Mouse (Mus musculus): Measurements from ENCODE around the gene St6galnac3.
A peak's percentile ranks its signal among the peaks of the same experiment; 100 is the strongest.

Gene St6galnac3

GRCm38 (mm10) chr3:153291406-153292045, 433.4 kb downstream of the St6galnac3 start:
- DNase-seq (ENCODE audit: low spot score in 2 of 2) = no peak

GRCm38 (mm10) chr3:153289971-153290370, 435.0 kb downstream of the St6galnac3 start:
- no peak for DNase-seq (ENCODE audit: low spot score in 2 of 2)

- no peak for DNase-seq (ENCODE audit: low spot score in 2 of 2)
These were observed 437.4 kb downstream of the St6galnac3 start for GRCm38 (mm10) chr3:153287564-153287963.

- no peak for DNase-seq (ENCODE audit: low spot score in 2 of 2)
These were observed 437.9 kb downstream of the St6galnac3 start for GRCm38 (mm10) chr3:153287081-153287480.

- DNase-seq (ENCODE audit: low spot score in 2 of 2) = no peak
These were observed 442.7 kb downstream of the St6galnac3 start for GRCm38 (mm10) chr3:153282123-153282765.

GRCm38 (mm10) chr3:153278249-153278648, 446.7 kb downstream of the St6galnac3 start:
- DNase-seq (ENCODE audit: low spot score in 2 of 2) = no peak

GRCm38 (mm10) chr3:153277389-153277999, 447.5 kb downstream of the St6galnac3 start:
- DNase-seq (ENCODE audit: low spot score in 2 of 2) = peak; percentile 49 to 68

- no peak for DNase-seq (ENCODE audit: low spot score in 2 of 2)
These were observed 448.1 kb downstream of the St6galnac3 start for GRCm38 (mm10) chr3:153276830-153277388.

- no peak for DNase-seq (ENCODE audit: low spot score in 2 of 2)
These were observed 448.7 kb downstream of the St6galnac3 start for GRCm38 (mm10) chr3:153276101-153276829.

GRCm38 (mm10) chr3:153272241-153272640, 452.7 kb downstream of the St6galnac3 start:
- no peak for DNase-seq (ENCODE audit: low spot score in 2 of 2)

GRCm38 (mm10) chr3:153267397-153267796, 457.6 kb downstream of the St6galnac3 start:
- DNase-seq (ENCODE audit: low spot score in 2 of 2) = no peak

- no peak for DNase-seq (ENCODE audit: low spot score in 2 of 2)
These were observed 463.0 kb downstream of the St6galnac3 start for GRCm38 (mm10) chr3:153261985-153262384.

- no peak for DNase-seq (ENCODE audit: low spot score in 2 of 2)
These were observed 464.6 kb downstream of the St6galnac3 start for GRCm38 (mm10) chr3:153260225-153260933.

GRCm38 (mm10) chr3:153255910-153256309, 469.1 kb downstream of the St6galnac3 start:
- no peak for DNase-seq (ENCODE audit: low spot score in 2 of 2)

GRCm38 (mm10) chr3:153251653-153252052, 473.3 kb downstream of the St6galnac3 start:
- no peak for DNase-seq (ENCODE audit: low spot score in 2 of 2)

- peak; percentile 72 to 78 for DNase-seq (ENCODE audit: low spot score in 2 of 2)
These were observed 474.2 kb downstream of the St6galnac3 start for GRCm38 (mm10) chr3:153250598-153251257.

- DNase-seq (ENCODE audit: low spot score in 2 of 2) = no peak
These were observed 476.1 kb downstream of the St6galnac3 start for GRCm38 (mm10) chr3:153248866-153249265.

- no peak for DNase-seq (ENCODE audit: low spot score in 2 of 2)
These were observed 476.9 kb downstream of the St6galnac3 start for GRCm38 (mm10) chr3:153248029-153248428.

- no peak for DNase-seq (ENCODE audit: low spot score in 2 of 2)
These were observed 482.4 kb downstream of the St6galnac3 start for GRCm38 (mm10) chr3:153242524-153242923.

GRCm38 (mm10) chr3:153241134-153241533, 483.8 kb downstream of the St6galnac3 start:
- no peak for DNase-seq (ENCODE audit: low spot score in 2 of 2)

GRCm38 (mm10) chr3:153240366-153240765, 484.6 kb downstream of the St6galnac3 start:
- no peak for DNase-seq (ENCODE audit: low spot score in 2 of 2)

Data from frontal cortex, postnatal 36 days (tissue).